Mouse (Mus musculus) kidney, embryonic 16.5 days (tissue): ENCODE results near the gene Setd2. TPM values are rescaled to one million over a fixed set of nuclear protein-coding genes. Genes with fewer than 3 reads are reported as not detected.

Experiments
- ATAC-seq: fragments of 200-750 bp; cut with Nextera tagmentation; 2 replicates; pipeline ENCODE4 v1.8.0; 2017; ENCODE audit warnings: moderate TSS enrichment; ENCODE audit not compliant: low FRiP score, low TSS enrichment
- H3K27ac ChIP-seq: fragments of 300-500 bp; sonication (generic); 2 replicates; pipeline ENCODE4 v1.5.1; 2014; ENCODE audit warnings: low read length
- H3K27me3 ChIP-seq: fragments of 300-500 bp; sonication (generic); 2 replicates; pipeline ENCODE4 v1.6.1; 2014; ENCODE audit warnings: low read length, control low read depth, mixed read lengths; ENCODE audit not compliant: insufficient read depth
- H3K36me3 ChIP-seq: fragments of 300-500 bp; sonication (generic); 2 replicates; pipeline ENCODE4 v1.6.1; 2014; ENCODE audit warnings: low read length, control low read depth, mixed read lengths; ENCODE audit not compliant: insufficient read depth
- H3K4me1 ChIP-seq: fragments of 300-500 bp; sonication (generic); 2 replicates; pipeline ENCODE4 v1.6.1; 2014; ENCODE audit warnings: low read length, control low read depth, mixed read lengths; ENCODE audit not compliant: insufficient read depth
- H3K4me2 ChIP-seq: fragments of 300-500 bp; sonication (generic); replicated peaks from 2 replicates; pipeline ENCODE4 v1.6.1; 2014; ENCODE audit warnings: low read depth, low read length
- H3K4me3 ChIP-seq: fragments of 300-500 bp; sonication (generic); 2 replicates; pipeline ENCODE4 v1.5.1; 2014; ENCODE audit warnings: mild to moderate bottlenecking, low read length
- H3K9ac ChIP-seq: fragments of 300-500 bp; sonication (generic); replicated peaks from 2 replicates; pipeline ENCODE4 v1.6.1; 2014; ENCODE audit warnings: low read length
- H3K9me3 ChIP-seq: fragments of 300-500 bp; sonication (generic); 2 replicates; pipeline ENCODE4 v1.6.1; 2016; ENCODE audit warnings: low read length, control low read depth
- WGBS: fragments of 180-500 bp; shearing (Covaris S2); extraction: QIAGEN DNeasy Blood & Tissue Kit; methylation state at CpG from one replicate; pipeline ENCODE4 v1.1.7; 2014; 5-methylcytosine and 5-hydroxymethylcytosine counted together
- polyA plus RNA-seq: library from polyadenylated mRNA; unstranded; fragments of >200 nt; fragmentation: Nextera tagmentation; extraction: Ambion mirVana; gene quantifications from 2 replicates; pipeline ENCODE4 v1.2.1, GENCODE M21; 2015

The Setd2 gene
- polyA plus RNA-seq, 1 experiment from 2014 or later: 30.6 TPM

GRCm38 (mm10) chr9:110535114-110535513, 2.7 kb downstream of the Setd2 start:
- H3K27ac ChIP-seq: no peak overlapping the region
- no peak for ATAC-seq
- no peak overlapping the region for H3K9ac ChIP-seq
- WGBS: 79% methylated on average over 2 of the region's 2 CpGs
- H3K4me2 ChIP-seq: peak overlapping the region; percentile 85; the same call in 1 of the 2 replicates
- no peaks in the 10 kb centered on the region for H3K27me3 ChIP-seq
- H3K4me1 ChIP-seq: peaks cover 20% of the 10 kb centered on the region
- H3K4me3 ChIP-seq: no peak overlapping the region
- no peaks in the 10 kb centered on the region for H3K36me3 ChIP-seq
- no peaks in the 10 kb centered on the region for H3K9me3 ChIP-seq

- no peak overlapping the region for H3K9ac ChIP-seq
- H3K4me1 ChIP-seq: peaks cover 16% of the 10 kb centered on the region
- 91% methylated on average over 2 of the region's 2 CpGs for WGBS
These were observed 4.2 kb downstream of the Setd2 start for GRCm38 (mm10) chr9:110536636-110537035.

GRCm38 (mm10) chr9:110538511-110538910, 6.1 kb downstream of the Setd2 start:
- no peak overlapping the region for H3K27ac ChIP-seq
- H3K9ac ChIP-seq: no peak overlapping the region
- no peaks in the 10 kb centered on the region for H3K9me3 ChIP-seq
- no peaks in the 10 kb centered on the region for H3K36me3 ChIP-seq
- ATAC-seq: no peak
- H3K27me3 ChIP-seq: no peaks in the 10 kb centered on the region
- H3K4me2 ChIP-seq: no peak overlapping the region
- H3K4me1 ChIP-seq: peaks cover 16% of the 10 kb centered on the region
- no peak overlapping the region for H3K4me3 ChIP-seq

More at GRCm38 (mm10) chr9:110536636-110537035, 4.2 kb downstream of the Setd2 start:
- Histone ChIP-seq H3K36me3 (no peaks in the 10 kb centered on the region), H3K4me3 (no peak overlapping the region), H3K27me3 (no peaks in the 10 kb centered on the region), H3K27ac (no peak overlapping the region), H3K4me2 (no peak overlapping the region), H3K9me3 (no peaks in the 10 kb centered on the region)
- no peak for ATAC-seq

- H3K9me3 ChIP-seq: no peaks in the 10 kb centered on the region
- no peak for ATAC-seq
- no peak overlapping the region for H3K27ac ChIP-seq
- H3K36me3 ChIP-seq: no peaks in the 10 kb centered on the region; the same call in 1 of the 2 replicates
- H3K27me3 ChIP-seq: no peaks in the 10 kb centered on the region
- WGBS: 86% methylated on average over 4 of the region's 4 CpGs
- no peaks in the 10 kb centered on the region; the same call in 1 of the 2 replicates for H3K4me1 ChIP-seq
- no peak overlapping the region for H3K4me3 ChIP-seq
- H3K9ac ChIP-seq: no peak overlapping the region
- no peak overlapping the region for H3K4me2 ChIP-seq
These were observed 9.6 kb downstream of the Setd2 start for GRCm38 (mm10) chr9:110541988-110542387.

- no peak for ATAC-seq
- Histone ChIP-seq H3K9ac (no peak overlapping the region), H3K4me1 (no peaks in the 10 kb centered on the region), H3K9me3 (no peaks in the 10 kb centered on the region), H3K27ac (no peak overlapping the region), H3K36me3 (peaks cover 55% of the 10 kb centered on the region), H3K4me2 (no peak overlapping the region), H3K27me3 (no peaks in the 10 kb centered on the region), H3K4me3 (no peak overlapping the region)
- 96% methylated on average over 19 of the region's 19 CpGs for WGBS
These were observed 15.9 kb downstream of the Setd2 start for GRCm38 (mm10) chr9:110548261-110548660.

DNA sequence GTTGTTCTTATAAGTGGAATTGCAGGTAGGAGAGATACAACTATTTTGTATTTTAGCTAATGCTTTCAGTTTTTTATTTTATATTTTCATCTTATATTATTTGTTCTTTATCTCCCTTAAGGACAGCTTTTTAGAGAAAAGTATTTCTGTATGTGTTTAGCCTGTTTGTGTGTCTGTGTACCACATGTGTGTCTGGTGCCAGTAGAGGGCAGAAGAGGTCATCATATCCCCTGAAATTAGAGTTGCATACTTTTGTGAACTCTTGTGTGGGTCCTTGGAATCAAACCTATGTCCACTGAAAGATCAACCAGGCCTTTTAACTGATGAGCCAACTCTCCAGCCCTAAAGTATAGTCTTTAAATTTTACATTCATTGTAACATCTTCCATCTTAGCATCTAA, 35.9 kb downstream of the Setd2 start:
- no peak overlapping the region for H3K4me2 ChIP-seq
- H3K27me3 ChIP-seq: no peaks in the 10 kb centered on the region
- no peaks in the 10 kb centered on the region for H3K9me3 ChIP-seq
- no peak overlapping the region for H3K4me3 ChIP-seq
- no peaks in the 10 kb centered on the region for H3K4me1 ChIP-seq
- no peak overlapping the region for H3K27ac ChIP-seq
- peaks cover 55% of the 10 kb centered on the region for H3K36me3 ChIP-seq
- no peak for ATAC-seq
- H3K9ac ChIP-seq: no peak overlapping the region

GRCm38 (mm10) chr9:110582161-110582560, 49.8 kb downstream of the Setd2 start:
- WGBS: 89% methylated on average over 2 of the region's 2 CpGs
- no peaks in the 10 kb centered on the region for H3K4me1 ChIP-seq
- no peak overlapping the region for H3K4me3 ChIP-seq
- no peak overlapping the region for H3K4me2 ChIP-seq
- no peak overlapping the region for H3K27ac ChIP-seq
- H3K36me3 ChIP-seq: peaks cover 18% of the 10 kb centered on the region
- ATAC-seq: no peak
- H3K9me3 ChIP-seq: no peaks in the 10 kb centered on the region
- H3K9ac ChIP-seq: no peak overlapping the region
- no peaks in the 10 kb centered on the region for H3K27me3 ChIP-seq

DNA sequence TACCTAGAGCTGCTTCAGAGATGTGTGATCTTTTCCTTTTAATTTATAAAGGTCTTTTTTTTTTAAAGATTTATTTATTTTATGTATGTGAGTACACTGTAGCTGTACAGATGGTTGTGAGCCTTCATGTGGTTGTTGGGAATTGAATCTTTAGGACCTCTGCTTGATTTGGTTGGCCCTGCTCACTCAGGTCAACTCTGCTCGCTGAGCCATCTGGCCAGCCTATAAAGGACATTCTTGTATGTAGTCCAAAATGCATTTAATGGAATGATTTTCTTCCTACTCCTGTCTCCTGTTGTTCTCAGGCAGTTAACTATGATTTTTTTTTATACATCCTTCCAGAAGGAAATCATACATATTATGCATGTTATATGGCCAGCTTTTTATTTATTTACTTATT, 51.1 kb downstream of the Setd2 start:
- H3K36me3 ChIP-seq: peaks cover 15% of the 10 kb centered on the region; the same call in 1 of the 2 replicates
- H3K27me3 ChIP-seq: no peaks in the 10 kb centered on the region
- 60% methylated on average over 1 of the region's 1 CpGs for WGBS
- no peak overlapping the region for H3K4me3 ChIP-seq
- H3K4me1 ChIP-seq: no peaks in the 10 kb centered on the region
- H3K4me2 ChIP-seq: no peak overlapping the region
- no peaks in the 10 kb centered on the region for H3K9me3 ChIP-seq
- no peak for ATAC-seq
- no peak overlapping the region for H3K9ac ChIP-seq
- H3K27ac ChIP-seq: no peak overlapping the region

DNA sequence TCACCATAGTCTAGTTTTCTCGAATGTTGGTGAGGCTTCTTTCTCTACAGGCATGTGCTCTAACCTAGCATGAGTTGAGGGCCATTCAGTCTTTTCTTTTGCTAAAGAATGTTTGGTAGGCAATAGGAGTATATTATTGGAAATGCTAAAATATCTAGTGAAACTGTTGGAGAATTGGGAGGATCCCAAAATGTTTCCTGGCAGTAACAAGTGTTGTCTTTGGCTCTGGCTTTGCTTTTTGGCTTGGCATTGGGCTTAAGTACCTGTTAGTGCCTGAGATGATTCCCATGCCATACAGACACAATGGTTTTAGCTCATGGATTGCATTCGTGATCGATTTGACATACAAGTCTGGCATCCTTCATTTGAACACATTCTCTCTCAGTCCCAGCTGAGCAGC, 79.1 kb downstream of the Setd2 start:
- H3K4me3 ChIP-seq: no peak overlapping the region
- H3K36me3 ChIP-seq: peaks cover 31% of the 10 kb centered on the region
- H3K27me3 ChIP-seq: no peaks in the 10 kb centered on the region
- whole genome bisulfite sequencing: 86% methylated on average over 3 of the region's 3 CpGs
- H3K9me3 ChIP-seq: no peaks in the 10 kb centered on the region
- no peak overlapping the region for H3K4me2 ChIP-seq
- no peaks in the 10 kb centered on the region for H3K4me1 ChIP-seq
- no peak overlapping the region for H3K27ac ChIP-seq
- ATAC-seq: no peak
- H3K9ac ChIP-seq: no peak overlapping the region

- no peak overlapping the region for H3K4me3 ChIP-seq
- no peaks in the 10 kb centered on the region for H3K9me3 ChIP-seq
- H3K4me1 ChIP-seq: no peaks in the 10 kb centered on the region
- WGBS: 76% methylated on average over 3 of the region's 3 CpGs
- no peak overlapping the region for H3K27ac ChIP-seq
- no peak overlapping the region for H3K9ac ChIP-seq
- H3K4me2 ChIP-seq: no peak overlapping the region
- H3K27me3 ChIP-seq: no peaks in the 10 kb centered on the region
- no peak for ATAC-seq
- H3K36me3 ChIP-seq: peaks cover 62% of the 10 kb centered on the region
These were observed 84.7 kb downstream of the Setd2 start for GRCm38 (mm10) chr9:110617081-110617480.
